Mouse (Mus musculus) bone marrow macrophage, adult 2 months (primary cell): ENCODE results near the gene Psd4. TPM values are rescaled to one million over a fixed set of nuclear protein-coding genes. Genes with fewer than 3 reads are reported as not detected.

Experiments used
- H3K27ac ChIP-seq: 2 replicates; pipeline ENCODE4 v1.5.1; 2012; ENCODE audit warnings: low read depth, low read length; ENCODE audit not compliant: insufficient read depth
- H3K4me1 ChIP-seq: 2 replicates; pipeline ENCODE4 v1.6.1; 2012; ENCODE audit warnings: low read length; ENCODE audit not compliant: control insufficient read depth, insufficient read depth
- H3K4me3 ChIP-seq: 2 replicates; pipeline ENCODE4 v1.5.1; 2012; ENCODE audit warnings: mild to moderate bottlenecking, low read length, moderate library complexity; ENCODE audit not compliant: insufficient read depth
- CTCF ChIP-seq: IDR thresholded peaks from 2 replicates; pipeline ENCODE4 v1.5.1; 2012; ENCODE audit warnings: low read depth, mild to moderate bottlenecking, low read length, moderate library complexity
- POLR2A ChIP-seq: IDR thresholded peaks from 2 replicates; pipeline ENCODE4 v1.6.1; 2012; ENCODE audit warnings: mild to moderate bottlenecking, low read depth, low read length, borderline replicate concordance
- polyA plus RNA-seq: library from polyadenylated mRNA; stranded (reverse); fragments of >200 nt; gene quantifications from 2 replicates; pipeline ENCODE4 v1.2.4, GENCODE M21; 2012; ENCODE audit not compliant: missing spikeins, insufficient read depth, insufficient read length

Psd4 gene
- polyA plus RNA-seq, 1 experiment: 44.5 TPM

GRCm38 (mm10) chr2:24353042-24353441, 14.3 kb upstream of the Psd4 start:
- H3K27ac ChIP-seq: no peak overlapping the region
- TF ChIP-seq POLR2A (no peak), CTCF (no peak)
- H3K4me3 ChIP-seq: no peak overlapping the region
- H3K4me1 ChIP-seq: peaks cover 13% of the 10 kb centered on the region

DNA sequence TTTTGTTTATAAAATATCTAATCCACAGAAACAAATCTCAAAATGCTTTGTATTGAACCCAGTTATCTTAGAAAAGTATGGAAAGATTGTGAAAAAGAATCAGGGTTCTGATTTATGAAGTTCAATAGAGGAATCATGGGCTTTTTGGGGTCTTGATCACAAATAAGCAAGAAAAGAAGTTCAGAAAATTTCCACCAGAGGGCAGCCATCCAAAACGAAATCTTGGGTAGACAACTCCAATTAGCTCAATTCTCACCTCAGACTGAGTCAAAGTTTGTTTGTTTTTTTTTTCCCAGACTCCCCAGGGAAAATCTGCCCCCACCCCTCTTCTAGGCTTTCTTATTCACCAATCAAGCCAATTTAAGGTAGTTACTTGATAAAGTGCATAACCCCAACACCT, 9.7 kb upstream of the Psd4 start:
- Histone ChIP-seq H3K4me3 (no peak overlapping the region), H3K27ac (no peak overlapping the region), H3K4me1 (peaks cover 14% of the 10 kb centered on the region)
- TF ChIP-seq POLR2A (no peak), CTCF (no peak)

GRCm38 (mm10) chr2:24359347-24359746, 8.0 kb upstream of the Psd4 start:
- no peak overlapping the region for H3K4me3 ChIP-seq
- TF ChIP-seq CTCF (no peak), POLR2A (no peak)
- no peak overlapping the region for H3K27ac ChIP-seq
- H3K4me1 ChIP-seq: peaks cover 14% of the 10 kb centered on the region

DNA sequence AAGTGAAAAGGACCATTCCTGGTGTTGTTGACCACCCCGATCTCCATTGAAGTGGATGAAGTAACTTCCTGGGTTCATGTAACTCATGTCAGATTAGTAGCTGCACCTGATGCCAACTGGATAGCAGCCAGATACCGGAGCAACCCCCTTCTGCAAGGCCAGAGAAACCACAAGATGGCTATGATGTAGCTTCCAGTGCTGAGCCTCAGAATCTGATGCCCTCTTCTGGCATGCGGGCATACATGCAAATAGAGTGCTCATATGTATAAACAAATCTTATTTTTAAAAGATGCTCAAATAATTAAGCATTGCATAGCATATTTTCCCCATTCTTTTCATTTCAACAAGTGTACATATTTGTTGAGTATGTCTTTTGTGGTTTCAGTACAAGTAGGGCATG, 3.6 kb upstream of the Psd4 start:
- no peak for TF ChIP-seq CTCF
- no peak for TF ChIP-seq POLR2A
- Histone ChIP-seq H3K4me3 (no peak overlapping the region), H3K4me1 (peaks cover 20% of the 10 kb centered on the region), H3K27ac (no peak overlapping the region)

DNA sequence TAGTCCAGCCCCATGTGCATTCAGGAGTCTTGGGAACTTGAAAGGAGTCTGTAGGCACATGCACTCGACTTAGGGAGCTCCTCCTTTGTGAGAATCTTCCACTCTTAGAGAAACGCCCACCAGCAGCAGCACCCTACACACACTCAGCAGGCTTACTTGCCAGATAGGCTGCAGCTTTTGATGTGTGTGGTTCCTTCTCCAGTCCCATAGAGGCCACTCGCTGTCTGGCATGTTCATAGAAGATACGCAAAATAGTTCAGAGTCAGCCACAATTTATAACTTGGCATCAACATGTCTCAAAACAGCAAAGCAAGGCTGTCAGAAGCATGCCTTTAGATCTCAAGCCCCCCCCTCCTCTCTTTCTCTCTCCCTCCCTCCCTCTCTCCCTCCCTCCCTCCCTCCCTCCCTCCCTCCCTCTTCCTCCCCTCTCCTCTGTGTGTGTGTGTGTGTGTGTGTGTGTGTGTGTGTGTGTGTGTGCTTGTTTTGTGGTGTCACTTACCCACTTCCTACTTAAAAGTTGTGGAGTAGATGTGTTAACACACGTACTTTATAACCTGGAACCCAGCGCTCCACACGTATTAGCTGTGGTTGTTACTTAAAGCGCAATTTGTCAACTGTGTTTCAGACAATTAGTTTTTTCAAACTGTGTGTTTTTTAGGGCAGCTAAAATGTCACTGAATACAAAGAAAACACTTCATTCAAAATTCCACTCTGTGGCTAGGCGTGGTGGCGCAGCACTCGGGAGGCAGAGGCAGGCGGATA, 985 bp upstream of the Psd4 start:
- TF ChIP-seq CTCF (no peak), POLR2A (no peak)
- Histone ChIP-seq H3K4me3 (no peak overlapping the region), H3K27ac (no peak overlapping the region)

GRCm38 (mm10) chr2:24367895-24368261, 498 bp downstream of the Psd4 start:
- peaks cover 20% of the 10 kb centered on the region for H3K4me1 ChIP-seq
- TF ChIP-seq POLR2A (no peak), CTCF (no peak)
- peak overlapping the region; percentile 61 for H3K4me3 ChIP-seq
- peak overlapping the region; percentile 52 for H3K27ac ChIP-seq

More for the DNA sequence above, 985 bp upstream of the Psd4 start:
- peaks cover 20% of the 10 kb centered on the region for H3K4me1 ChIP-seq

DNA sequence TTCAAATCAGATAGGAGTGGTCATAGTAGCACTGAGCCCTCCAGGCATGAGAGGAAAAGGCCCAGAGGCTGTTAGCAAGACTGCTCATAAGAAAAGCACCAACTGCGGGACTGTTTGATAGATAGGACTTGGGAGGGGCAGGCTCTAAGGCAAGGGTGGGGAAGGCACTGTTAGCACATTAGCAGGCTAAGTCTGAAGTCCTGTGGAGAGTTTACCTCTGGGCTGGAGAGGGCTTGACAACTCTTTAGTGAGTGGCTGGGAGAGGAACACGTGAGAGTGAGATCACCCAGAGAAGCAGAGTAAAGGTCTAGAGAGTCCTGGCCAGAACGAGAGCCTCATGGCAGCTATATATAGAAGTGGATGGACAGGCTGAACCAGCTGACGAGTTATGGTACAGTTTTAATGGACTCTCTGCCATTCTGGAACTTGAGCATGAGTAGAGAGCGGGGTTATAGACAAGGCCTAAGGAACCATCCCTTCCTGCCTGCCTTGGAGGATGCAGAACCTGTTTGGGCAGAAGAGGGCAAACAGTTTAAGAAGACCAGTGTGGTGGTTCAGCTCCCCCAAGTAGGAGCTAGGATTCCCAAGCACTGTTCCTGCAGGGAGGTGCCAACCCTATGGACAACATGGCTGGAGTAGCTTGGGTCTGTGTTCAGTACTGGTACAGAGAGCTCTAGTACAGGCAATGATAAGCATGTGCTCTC, 11.5 kb downstream of the Psd4 start:
- no peak for TF ChIP-seq POLR2A
- no peak for TF ChIP-seq CTCF
- Histone ChIP-seq H3K4me3 (no peak overlapping the region), H3K27ac (no peak overlapping the region), H3K4me1 (peaks cover 30% of the 10 kb centered on the region)

DNA sequence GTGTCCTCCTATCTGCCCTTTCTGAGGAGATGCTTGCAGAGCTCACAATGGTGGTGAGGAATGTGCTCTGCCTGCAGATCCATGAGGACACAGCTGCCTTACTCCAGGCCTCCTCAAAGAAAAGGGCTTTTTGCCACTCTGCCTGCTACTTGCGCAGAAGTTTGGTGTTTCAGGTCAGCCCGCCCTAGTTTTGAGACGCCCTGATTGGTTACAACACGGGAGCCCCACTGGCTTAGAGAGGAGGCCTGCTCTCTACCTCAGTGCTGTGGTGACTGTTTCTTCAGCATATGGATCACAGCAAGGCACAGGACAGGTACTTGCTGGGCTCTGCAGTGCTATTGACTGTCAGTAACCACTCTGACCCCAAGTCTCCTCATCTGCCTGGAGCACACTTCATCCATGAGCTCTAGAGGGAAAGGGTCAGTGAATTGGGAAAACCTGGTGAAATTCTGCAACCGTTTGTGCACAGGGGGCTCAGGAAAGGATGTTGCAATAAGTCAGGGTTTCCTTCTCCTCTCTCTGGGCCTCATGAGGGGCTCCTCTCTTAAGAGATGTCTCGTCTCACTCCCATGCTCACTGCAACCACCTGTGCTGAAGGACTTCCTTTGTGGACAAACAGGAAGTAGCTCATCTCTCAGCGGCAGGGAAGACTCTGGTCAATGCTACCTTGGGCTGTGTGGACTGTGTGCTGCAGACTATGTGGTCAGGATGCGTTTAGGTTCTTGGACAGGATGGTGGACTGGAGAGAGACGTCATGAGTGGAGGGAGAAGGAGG, 15.3 kb downstream of the Psd4 start:
- Histone ChIP-seq H3K4me1 (peaks cover 54% of the 10 kb centered on the region), H3K27ac (no peak overlapping the region), H3K4me3 (no peak overlapping the region)
- no peak for TF ChIP-seq POLR2A
- no peak for TF ChIP-seq CTCF

GRCm38 (mm10) chr2:24383636-24384035, 16.3 kb downstream of the Psd4 start:
- Histone ChIP-seq H3K4me3 (no peak overlapping the region), H3K27ac (peak overlapping the region; percentile 83), H3K4me1 (peaks cover 58% of the 10 kb centered on the region)
- TF ChIP-seq POLR2A (no peak), CTCF (no peak)

DNA sequence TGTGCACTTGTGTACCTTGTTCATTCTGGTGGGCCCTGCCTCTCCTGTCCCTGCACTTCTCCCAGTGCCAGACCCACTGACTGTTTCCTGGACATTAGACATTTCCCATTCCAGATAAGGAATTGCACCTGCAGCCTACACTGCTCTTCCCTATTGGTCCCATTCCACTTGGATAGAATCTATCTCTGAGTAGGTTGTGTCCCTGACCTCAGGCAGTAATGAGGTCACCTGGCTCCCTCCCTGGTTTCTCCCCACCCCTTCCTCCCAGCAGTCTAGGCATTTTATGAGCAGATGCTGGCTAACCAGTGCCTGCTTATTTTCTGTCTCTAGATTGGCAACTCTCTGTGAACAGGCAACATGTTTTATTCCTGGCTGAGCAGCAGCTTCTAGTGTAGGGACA, 17.0 kb downstream of the Psd4 start:
- Histone ChIP-seq H3K4me1 (peaks cover 54% of the 10 kb centered on the region), H3K4me3 (no peak overlapping the region), H3K27ac (peak overlapping the region; percentile 14; the same call in 1 of the 2 replicates)
- TF ChIP-seq CTCF (no peak), POLR2A (no peak)
